Mouse (Mus musculus) heart, embryonic 15.5 days (tissue): ENCODE measurements around the gene Efna2. TPM values are rescaled to one million over a fixed set of nuclear protein-coding genes. Genes with fewer than 3 reads are reported as not detected.

ENCODE experiments used
- ATAC-seq: fragments of 200-750 bp; cut with Nextera tagmentation; replicated peaks from 2 replicates; pipeline ENCODE4 v1.8.0; 2017; ENCODE audit warnings: low read depth, moderate TSS enrichment; ENCODE audit not compliant: insufficient number of reproducible peaks, insufficient read depth, low FRiP score
- H3K27ac ChIP-seq: fragments of 300-500 bp; sonication (generic); 2 replicates; pipeline ENCODE4 v1.5.1; 2015; ENCODE audit warnings: mild to moderate bottlenecking, inconsistent platforms
- H3K27me3 ChIP-seq: fragments of 300-500 bp; sonication (generic); 2 replicates; pipeline ENCODE4 v1.6.1; 2015; ENCODE audit warnings: inconsistent platforms
- H3K36me3 ChIP-seq: fragments of 300-500 bp; sonication (generic); 2 replicates; pipeline ENCODE4 v1.6.1; 2015; ENCODE audit warnings: mild to moderate bottlenecking, inconsistent platforms
- H3K4me1 ChIP-seq: fragments of 300-500 bp; sonication (generic); replicated peaks from 2 replicates; pipeline ENCODE4 v1.6.1; 2015; ENCODE audit warnings: inconsistent platforms
- H3K4me2 ChIP-seq: fragments of 300-500 bp; sonication (generic); 2 replicates; pipeline ENCODE4 v1.6.1; 2015; ENCODE audit warnings: inconsistent platforms, mild to moderate bottlenecking, moderate library complexity
- H3K4me3 ChIP-seq: fragments of 300-500 bp; sonication (generic); 2 replicates; pipeline ENCODE4 v1.5.1; 2015; ENCODE audit warnings: mild to moderate bottlenecking, inconsistent platforms
- H3K9ac ChIP-seq: fragments of 300-500 bp; sonication (generic); 2 replicates; pipeline ENCODE4 v1.6.1; 2015; ENCODE audit warnings: mild to moderate bottlenecking, inconsistent platforms
- H3K9me3 ChIP-seq: fragments of 300-500 bp; sonication (generic); replicated peaks from 2 replicates; pipeline ENCODE4 v1.6.1; 2016; ENCODE audit warnings: inconsistent platforms
- WGBS: fragments of 180-500 bp; shearing (Covaris S2); methylation state at CpG from one replicate; pipeline ENCODE4 v1.1.7; 2015; ENCODE audit warnings: mixed read lengths; 5-methylcytosine and 5-hydroxymethylcytosine counted together
- polyA plus RNA-seq: library from polyadenylated mRNA; unstranded; fragments of >200 nt; fragmentation: Nextera tagmentation; extraction: Ambion mirVana; gene quantifications from 2 replicates; pipeline ENCODE4 v1.2.1, GENCODE M21; 2015

Gene Efna2
- polyA plus RNA-seq, 1 experiment from 2014 or later: 8.6 TPM

- peaks cover 69% of the 10 kb centered on the region for H3K4me1 ChIP-seq
- H3K4me2 ChIP-seq: peak overlapping the region; percentile 99
- H3K27me3 ChIP-seq: peaks cover 22% of the 10 kb centered on the region
- H3K9ac ChIP-seq: peak overlapping the region; percentile 43
- no peak for ATAC-seq
- no peaks in the 10 kb centered on the region for H3K36me3 ChIP-seq
- no peak overlapping the region for H3K27ac ChIP-seq
- peak overlapping the region; percentile 66 for H3K4me3 ChIP-seq
- 7% methylated on average over 29 of the region's 29 CpGs for WGBS
- H3K9me3 ChIP-seq: no peaks in the 10 kb centered on the region
Observed at GRCm38 (mm10) chr10:80136952-80137625, 42.2 kb upstream of the Efna2 start.

GRCm38 (mm10) chr10:80137626-80138552 lies 41.4 kb upstream of the Efna2 start:
- Histone ChIP-seq H3K4me3 (peak overlapping the region; percentile 66), H3K4me2 (peak overlapping the region; percentile 99), H3K27ac (no peak overlapping the region), H3K4me1 (peaks cover 68% of the 10 kb centered on the region), H3K9ac (peak overlapping the region; percentile 67), H3K27me3 (peaks cover 22% of the 10 kb centered on the region), H3K36me3 (no peaks in the 10 kb centered on the region), H3K9me3 (no peaks in the 10 kb centered on the region)
- 8% methylated on average over 33 of the region's 33 CpGs for WGBS
- ATAC-seq: no peak

GRCm38 (mm10) chr10:80138553-80139438 lies 40.5 kb upstream of the Efna2 start, which contains the start of gene Atp5d:
TSS of gene Atp5d (plus strand) at chr10:80138632.
- peak within 1 kb of the TSS; percentile 99 for H3K4me2 ChIP-seq
- peaks cover 22% of the 10 kb centered on the region for H3K27me3 ChIP-seq
- H3K36me3 ChIP-seq: peaks cover 6% of the 10 kb centered on the region; the same call in 1 of the 2 replicates
- H3K9ac ChIP-seq: peak within 1 kb of the TSS; percentile 67
- H3K4me1 ChIP-seq: peaks cover 68% of the 10 kb centered on the region
- H3K27ac ChIP-seq: peak within 1 kb of the TSS; percentile 25; the same call in 1 of the 2 replicates
- no peaks in the 10 kb centered on the region for H3K9me3 ChIP-seq
- peak; percentile 4; the same call in 1 of the 2 replicates for ATAC-seq
- H3K4me3 ChIP-seq: peak within 1 kb of the TSS; percentile 66
- WGBS: under 1% methylated on average over 71 of the region's 94 CpGs

- Histone ChIP-seq H3K9me3 (no peaks in the 10 kb centered on the region), H3K4me3 (peak overlapping the region; percentile 66), H3K27me3 (peaks cover 22% of the 10 kb centered on the region), H3K4me2 (peak overlapping the region; percentile 99), H3K4me1 (peaks cover 68% of the 10 kb centered on the region), H3K36me3 (peaks cover 12% of the 10 kb centered on the region), H3K27ac (no peak overlapping the region), H3K9ac (peak overlapping the region; percentile 67)
- whole genome bisulfite sequencing: 0% methylated on average over 9 of the region's 10 CpGs
- no peak for ATAC-seq
Observed at GRCm38 (mm10) chr10:80139439-80139775, 39.9 kb upstream of the Efna2 start.

GRCm38 (mm10) chr10:80139975-80140665 lies 39.2 kb upstream of the Efna2 start:
- H3K4me3 ChIP-seq: peak overlapping the region; percentile 66; the same call in 1 of the 2 replicates
- no peak for ATAC-seq
- 75% methylated on average over 11 of the region's 11 CpGs for WGBS
- H3K9me3 ChIP-seq: no peaks in the 10 kb centered on the region
- H3K4me2 ChIP-seq: peak overlapping the region; percentile 99; the same call in 1 of the 2 replicates
- peak overlapping the region; percentile 87; the same call in 1 of the 2 replicates for H3K27ac ChIP-seq
- H3K4me1 ChIP-seq: peaks cover 75% of the 10 kb centered on the region
- peaks cover 19% of the 10 kb centered on the region for H3K36me3 ChIP-seq
- no peak overlapping the region for H3K9ac ChIP-seq
- H3K27me3 ChIP-seq: peaks cover 22% of the 10 kb centered on the region

- no peak for ATAC-seq
- peak within 1 kb of the TSS; percentile 87 for H3K27ac ChIP-seq
- peaks cover 80% of the 10 kb centered on the region for H3K4me1 ChIP-seq
- no peaks in the 10 kb centered on the region for H3K9me3 ChIP-seq
- 72% methylated on average over 10 of the region's 10 CpGs for WGBS
- peak within 1 kb of the TSS; percentile 78 for H3K4me3 ChIP-seq
- peaks cover 22% of the 10 kb centered on the region for H3K27me3 ChIP-seq
- H3K4me2 ChIP-seq: peak within 1 kb of the TSS; percentile 99
- peaks cover 24% of the 10 kb centered on the region for H3K36me3 ChIP-seq
- H3K9ac ChIP-seq: peak within 1 kb of the TSS; percentile 54
Observed at GRCm38 (mm10) chr10:80140666-80141035, 38.6 kb upstream of the Efna2 start, which contains the start of gene Cbarp. TSS of gene Cbarp (minus strand) at chr10:80140835.

- peak overlapping the region; percentile 87 for H3K27ac ChIP-seq
- peaks cover 85% of the 10 kb centered on the region for H3K4me1 ChIP-seq
- ATAC-seq: peak; percentile 69
- H3K9ac ChIP-seq: peak overlapping the region; percentile 54
- H3K36me3 ChIP-seq: peaks cover 30% of the 10 kb centered on the region
- H3K4me3 ChIP-seq: peak overlapping the region; percentile 78
- H3K27me3 ChIP-seq: peaks cover 20% of the 10 kb centered on the region
- H3K4me2 ChIP-seq: peak overlapping the region; percentile 82
- H3K9me3 ChIP-seq: no peaks in the 10 kb centered on the region
- WGBS: 1% methylated on average over 29 of the region's 29 CpGs
Observed at GRCm38 (mm10) chr10:80141243-80141642, 38.0 kb upstream of the Efna2 start.

- Histone ChIP-seq H3K9ac (peak overlapping the region; percentile 90), H3K4me1 (peaks cover 85% of the 10 kb centered on the region), H3K27me3 (peaks cover 14% of the 10 kb centered on the region), H3K9me3 (no peaks in the 10 kb centered on the region), H3K27ac (peak overlapping the region; percentile 87), H3K36me3 (peaks cover 32% of the 10 kb centered on the region), H3K4me2 (peak overlapping the region; percentile 82), H3K4me3 (peak overlapping the region; percentile 78)
- 1% methylated on average over 43 of the region's 43 CpGs for WGBS
- ATAC-seq: peak; percentile 85
Observed at GRCm38 (mm10) chr10:80141786-80142529, 37.3 kb upstream of the Efna2 start.

- under 1% methylated on average over 15 of the region's 15 CpGs for WGBS
- Histone ChIP-seq H3K36me3 (peaks cover 32% of the 10 kb centered on the region), H3K9me3 (no peaks in the 10 kb centered on the region), H3K4me3 (peak overlapping the region; percentile 78), H3K27me3 (0 out of 2 replicates have a peak, but pooled peaks cover 9% of the 10 kb centered on the region), H3K9ac (peak overlapping the region; percentile 90), H3K27ac (peak overlapping the region; percentile 87), H3K4me2 (peak overlapping the region; percentile 82), H3K4me1 (peaks cover 85% of the 10 kb centered on the region)
- ATAC-seq: no peak
Observed at GRCm38 (mm10) chr10:80142530-80142925, 36.8 kb upstream of the Efna2 start.
